Mouse (Mus musculus) liver, embryonic 12.5 days (tissue): ENCODE results near the gene Zfp784. TPM values are rescaled to one million over a fixed set of nuclear protein-coding genes. Genes with fewer than 3 reads are reported as not detected.
"Not testable (repeated sequence)": the region's sequence is repeated elsewhere in the genome, so short reads cannot be mapped to it uniquely, and the experiment has no call there.

ENCODE experiments used
- ATAC-seq: fragments of 200-750 bp; cut with Nextera tagmentation; 2 replicates; pipeline ENCODE4 v1.8.0; 2017; ENCODE audit warnings: moderate number of reproducible peaks, mild to moderate bottlenecking, moderate library complexity
- H3K27ac ChIP-seq: fragments of 300-500 bp; sonication (generic); 2 replicates; pipeline ENCODE4 v1.5.1; 2016; ENCODE audit warnings: mild to moderate bottlenecking
- H3K27me3 ChIP-seq: fragments of 300-500 bp; sonication (generic); replicated peaks from 2 replicates; pipeline ENCODE4 v1.6.1; 2016; ENCODE audit warnings: mild to moderate bottlenecking, moderate library complexity
- H3K36me3 ChIP-seq: fragments of 300-500 bp; sonication (generic); 2 replicates; pipeline ENCODE4 v1.6.1; 2016; ENCODE audit warnings: mild to moderate bottlenecking, moderate library complexity
- H3K4me1 ChIP-seq: fragments of 300-500 bp; sonication (generic); 2 replicates; pipeline ENCODE4 v1.6.1; 2016
- H3K4me2 ChIP-seq: fragments of 300-500 bp; sonication (generic); 2 replicates; pipeline ENCODE4 v1.6.1; 2016; ENCODE audit warnings: mild to moderate bottlenecking, moderate library complexity
- H3K4me3 ChIP-seq: fragments of 300-500 bp; sonication (generic); 2 replicates; pipeline ENCODE4 v1.5.1; 2016; ENCODE audit warnings: mild to moderate bottlenecking, moderate library complexity
- H3K9ac ChIP-seq: fragments of 300-500 bp; sonication (generic); 2 replicates; pipeline ENCODE4 v1.6.1; 2016; ENCODE audit warnings: mild to moderate bottlenecking, moderate library complexity
- H3K9me3 ChIP-seq: fragments of 300-500 bp; sonication (generic); replicated peaks from 2 replicates; pipeline ENCODE4 v1.6.1; 2016; ENCODE audit warnings: mild to moderate bottlenecking, moderate library complexity
- WGBS: fragments of 180-500 bp; shearing (Covaris S2); methylation state at CpG from one replicate; pipeline ENCODE4 v1.1.7; 2016; ENCODE audit not compliant: insufficient replicate concordance; 5-methylcytosine and 5-hydroxymethylcytosine counted together
- polyA plus RNA-seq: library from polyadenylated mRNA; unstranded; fragments of >200 nt; fragmentation: Nextera tagmentation; extraction: Ambion mirVana; gene quantifications from 2 replicates; pipeline ENCODE4 v1.2.1, GENCODE M21; 2016

Zfp784 gene
- polyA plus RNA-seq: 1.1 and 1.3 TPM in 2 replicates

DNA sequence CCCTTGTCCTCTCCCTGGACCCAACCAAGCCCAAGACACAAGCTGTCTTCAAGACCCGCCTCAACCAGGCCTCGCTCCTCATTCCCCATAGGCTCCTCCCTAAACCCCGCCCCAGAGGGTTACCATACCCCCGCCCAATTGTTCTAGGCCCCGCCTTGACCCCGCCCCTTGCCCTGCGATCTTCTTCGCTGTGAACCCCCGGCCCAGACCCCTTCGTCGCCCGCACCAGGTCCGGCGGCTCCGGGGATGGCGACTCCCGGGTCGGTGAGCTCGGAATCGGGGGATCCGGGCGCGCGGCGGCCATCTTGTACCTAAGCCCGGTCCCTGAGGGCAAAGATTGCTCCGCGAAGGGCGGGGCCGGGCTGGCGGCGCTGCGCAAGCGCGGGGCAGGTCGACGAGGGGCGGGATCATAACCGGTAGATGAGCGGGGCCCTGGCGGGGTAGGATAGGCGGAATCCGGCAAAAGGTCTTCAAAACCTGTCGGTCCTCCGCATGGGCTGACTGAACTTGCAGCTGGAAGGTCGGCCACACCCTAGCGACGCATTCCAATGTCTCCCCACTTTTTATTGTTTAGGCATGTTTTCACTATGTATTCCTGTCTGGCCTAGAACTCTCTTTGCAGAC lies at the start of gene Zfp784:
TSS of gene Zfp784 (minus strand) at position 338 of the 624 bp plus-strand sequence.
- peak within 1 kb of the TSS; percentile 72 for H3K4me2 ChIP-seq
- ATAC-seq: peak; percentile 97
- no peaks in the 10 kb centered on the region for H3K27me3 ChIP-seq
- H3K36me3 ChIP-seq: peaks cover 31% of the 10 kb centered on the region
- peaks cover 28% of the 10 kb centered on the region for H3K4me1 ChIP-seq
- no peaks in the 10 kb centered on the region for H3K9me3 ChIP-seq
- peak within 1 kb of the TSS; percentile 88 for H3K27ac ChIP-seq
- peak within 1 kb of the TSS; percentile 76 for H3K4me3 ChIP-seq
- H3K9ac ChIP-seq: peak within 1 kb of the TSS; percentile 77
- under 1% methylated on average over 48 of the region's 48 CpGs for WGBS

DNA sequence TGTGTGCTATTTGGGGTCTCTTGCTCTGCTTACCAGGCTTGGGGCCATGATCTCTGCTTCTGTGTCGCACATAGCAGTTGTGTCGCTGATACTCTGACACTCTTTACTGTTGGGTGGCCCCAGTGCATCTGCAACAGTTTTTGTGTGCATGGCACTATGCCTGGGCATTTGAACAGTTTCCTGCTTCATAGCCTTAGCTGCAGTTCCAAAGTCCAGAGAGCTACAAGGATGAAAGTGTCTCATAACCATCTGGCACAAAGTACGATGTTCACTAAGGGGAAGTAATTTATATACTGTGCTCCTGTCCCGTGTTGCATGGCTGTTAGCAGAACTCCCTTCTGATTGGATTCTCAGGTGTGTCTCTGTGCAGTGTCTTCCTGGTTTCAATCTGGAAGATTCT lies 49.6 kb upstream of the Zfp784 start:
- WGBS: 80% methylated on average over 4 of the region's 4 CpGs
- Histone ChIP-seq H3K36me3 (peaks cover 99% of the 10 kb centered on the region), H3K9me3 (no peaks in the 10 kb centered on the region), H3K4me1 (peaks cover 47% of the 10 kb centered on the region), H3K27me3 (no peaks in the 10 kb centered on the region), H3K4me3 (no peak overlapping the region), H3K27ac (no peak overlapping the region), H3K9ac (no peak overlapping the region), H3K4me2 (no peak overlapping the region)
- no peak for ATAC-seq

DNA sequence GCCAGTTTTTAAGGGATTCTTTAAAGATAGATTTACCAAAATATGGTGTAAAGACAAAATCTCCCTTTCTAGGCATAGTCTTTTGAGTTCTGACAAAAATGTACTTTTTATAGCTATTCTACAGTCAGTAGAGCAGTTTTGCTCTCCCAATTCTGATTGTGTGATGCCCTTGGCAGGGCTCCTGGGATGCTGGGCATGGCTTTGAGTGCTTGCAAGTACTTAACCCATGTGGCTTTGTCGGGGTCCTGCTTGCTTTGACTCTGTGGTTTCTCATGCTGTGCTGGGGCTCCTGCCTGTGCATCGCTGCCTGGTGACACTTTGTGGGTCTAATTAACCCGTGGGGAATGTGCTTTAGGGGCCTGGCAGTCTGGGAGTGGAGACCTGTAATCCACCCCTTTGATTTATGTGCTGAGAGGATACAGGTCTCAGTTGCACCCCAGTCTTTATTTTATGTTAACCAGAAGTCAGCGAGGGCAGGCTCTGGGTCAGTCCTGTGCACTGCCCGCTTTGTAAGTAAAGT lies 48.7 kb upstream of the Zfp784 start:
- peaks cover 98% of the 10 kb centered on the region for H3K36me3 ChIP-seq
- H3K27me3 ChIP-seq: no peaks in the 10 kb centered on the region
- H3K9ac ChIP-seq: no peak overlapping the region
- WGBS: 80% methylated on average over 5 of the region's 5 CpGs
- H3K4me1 ChIP-seq: peaks cover 56% of the 10 kb centered on the region
- H3K9me3 ChIP-seq: no peaks in the 10 kb centered on the region
- no peak overlapping the region for H3K4me2 ChIP-seq
- no peak overlapping the region for H3K27ac ChIP-seq
- ATAC-seq: no peak
- H3K4me3 ChIP-seq: no peak overlapping the region

DNA sequence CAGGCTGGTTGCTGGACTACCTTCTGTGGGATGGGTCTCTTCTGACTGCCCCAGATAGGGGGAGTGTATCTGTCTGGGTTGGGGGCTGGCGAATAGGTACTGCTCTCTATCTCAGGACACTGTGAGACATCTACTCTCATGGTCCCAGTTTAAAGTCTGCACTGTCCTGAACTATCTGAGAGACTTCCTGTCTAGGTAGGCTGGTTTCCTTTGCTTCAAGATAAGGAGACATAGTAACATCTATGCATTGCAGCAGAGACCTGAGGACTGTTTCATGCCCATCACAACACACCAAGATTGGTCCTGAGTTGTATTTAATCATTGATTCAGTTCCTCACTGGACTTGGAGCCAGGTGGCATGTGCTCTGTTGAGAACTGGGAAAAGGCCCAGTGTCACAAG lies 47.3 kb upstream of the Zfp784 start:
- H3K4me2 ChIP-seq: no peak overlapping the region
- H3K36me3 ChIP-seq: peaks cover 85% of the 10 kb centered on the region
- H3K9me3 ChIP-seq: no peaks in the 10 kb centered on the region
- no peak for ATAC-seq
- peaks cover 64% of the 10 kb centered on the region for H3K4me1 ChIP-seq
- H3K9ac ChIP-seq: no peak overlapping the region; the same call in 1 of the 2 replicates
- no peak overlapping the region for H3K4me3 ChIP-seq
- 28% methylated on average over 1 of the region's 1 CpGs for whole genome bisulfite sequencing
- H3K27ac ChIP-seq: no peak overlapping the region
- no peaks in the 10 kb centered on the region for H3K27me3 ChIP-seq

DNA sequence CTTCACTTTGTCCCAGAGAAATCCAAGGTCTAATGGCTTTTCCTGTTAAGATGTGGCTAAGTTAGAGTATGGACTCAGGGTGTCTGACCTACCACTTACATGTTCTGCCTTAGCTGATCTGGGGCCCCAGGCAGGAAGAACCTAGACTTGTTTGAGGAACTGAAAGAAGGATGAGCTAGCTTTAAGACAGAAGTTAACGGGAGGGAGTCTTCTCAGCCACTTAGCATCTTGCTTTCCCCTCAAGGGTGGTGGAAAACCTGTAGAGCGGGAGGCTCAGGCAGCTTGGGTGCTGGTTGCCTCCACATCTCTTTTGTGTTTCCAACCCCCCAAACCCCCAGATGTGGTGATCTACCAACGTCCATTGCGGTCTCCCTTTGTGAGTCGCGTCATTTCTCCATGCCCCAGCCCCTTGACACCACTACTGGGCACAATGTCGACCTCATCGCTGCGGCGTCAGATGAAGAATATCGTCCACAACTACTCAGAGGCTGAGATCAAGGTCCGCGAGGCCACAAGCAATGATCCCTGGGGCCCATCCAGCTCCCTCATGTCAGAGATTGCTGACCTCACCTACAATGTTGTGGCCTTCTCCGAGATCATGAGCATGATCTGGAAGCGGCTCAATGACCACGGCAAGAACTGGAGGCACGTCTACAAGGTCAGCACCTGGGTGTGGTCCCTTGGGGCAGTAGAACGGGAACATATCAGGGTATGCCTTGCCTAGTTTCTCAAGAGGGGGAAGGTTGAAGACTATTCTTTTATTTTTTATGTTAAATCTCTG lies 45.3 kb upstream of the Zfp784 start:
- 79% methylated on average over 18 of the region's 18 CpGs for WGBS
- 0 out of 2 replicates have a peak overlapping the region, but pooled peaks have one; percentile 2 for H3K4me3 ChIP-seq
- no peaks in the 10 kb centered on the region for H3K9me3 ChIP-seq
- H3K4me1 ChIP-seq: peaks cover 75% of the 10 kb centered on the region
- ATAC-seq: no peak
- H3K27me3 ChIP-seq: no peaks in the 10 kb centered on the region
- H3K9ac ChIP-seq: no peak overlapping the region
- H3K4me2 ChIP-seq: peak overlapping the region; percentile 87
- peaks cover 77% of the 10 kb centered on the region for H3K36me3 ChIP-seq
- peak overlapping the region; percentile 36; the same call in 1 of the 2 replicates for H3K27ac ChIP-seq

DNA sequence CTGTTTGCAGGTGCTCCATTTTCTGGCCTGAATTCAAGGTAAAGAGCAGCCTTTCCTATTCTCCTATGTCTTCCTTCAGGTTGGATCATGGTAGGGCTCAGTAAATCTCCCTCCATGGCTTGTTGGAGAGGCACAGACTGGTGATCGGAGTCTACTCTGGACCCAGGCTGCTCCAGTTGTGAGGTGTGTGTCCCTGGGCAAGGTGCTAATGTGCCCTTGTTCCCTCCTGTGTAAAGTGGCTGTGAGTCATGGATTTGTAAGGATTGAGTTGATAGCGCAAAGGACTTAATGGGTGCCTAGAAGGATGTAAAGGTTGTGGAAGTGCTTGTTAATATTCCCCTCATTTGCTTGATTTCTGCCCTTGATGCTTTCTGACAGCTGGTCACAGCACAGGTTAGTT lies 43.7 kb upstream of the Zfp784 start:
- H3K27me3 ChIP-seq: no peaks in the 10 kb centered on the region
- 89% methylated on average over 2 of the region's 2 CpGs for WGBS
- H3K9ac ChIP-seq: peak overlapping the region; percentile 98
- peak overlapping the region; percentile 99 for H3K4me3 ChIP-seq
- ATAC-seq: no peak
- H3K27ac ChIP-seq: peak overlapping the region; percentile 97
- H3K4me1 ChIP-seq: peaks cover 80% of the 10 kb centered on the region
- peaks cover 77% of the 10 kb centered on the region for H3K36me3 ChIP-seq
- no peaks in the 10 kb centered on the region for H3K9me3 ChIP-seq
- peak overlapping the region; percentile 87 for H3K4me2 ChIP-seq

DNA sequence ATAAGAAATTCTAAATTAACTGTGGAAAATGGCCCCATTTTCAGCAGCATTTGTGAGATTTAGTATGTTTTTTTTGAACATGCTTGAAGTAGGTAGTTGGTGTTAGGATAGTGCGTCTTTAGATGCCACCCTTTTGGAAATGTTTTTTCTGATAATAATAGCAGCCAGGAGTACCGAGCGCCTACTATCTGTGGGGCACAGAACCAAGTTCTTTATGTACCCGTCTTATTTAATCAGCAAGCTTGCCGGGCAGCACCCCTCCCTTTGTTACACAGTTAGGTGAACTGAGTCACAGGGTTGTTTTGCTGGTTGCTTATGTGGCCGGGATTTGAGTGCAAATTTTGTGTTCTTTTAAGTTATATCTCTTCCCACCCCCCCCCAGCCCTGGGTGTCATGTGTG lies 43.0 kb upstream of the Zfp784 start:
- peaks cover 80% of the 10 kb centered on the region for H3K4me1 ChIP-seq
- peak overlapping the region; percentile 97 for H3K27ac ChIP-seq
- 15% methylated on average over 6 of the region's 6 CpGs for WGBS
- H3K36me3 ChIP-seq: peaks cover 77% of the 10 kb centered on the region
- peak overlapping the region; percentile 87 for H3K4me2 ChIP-seq
- peak; percentile 56 for ATAC-seq
- H3K9ac ChIP-seq: peak overlapping the region; percentile 98
- no peaks in the 10 kb centered on the region for H3K9me3 ChIP-seq
- H3K27me3 ChIP-seq: no peaks in the 10 kb centered on the region
- peak overlapping the region; percentile 99 for H3K4me3 ChIP-seq

DNA sequence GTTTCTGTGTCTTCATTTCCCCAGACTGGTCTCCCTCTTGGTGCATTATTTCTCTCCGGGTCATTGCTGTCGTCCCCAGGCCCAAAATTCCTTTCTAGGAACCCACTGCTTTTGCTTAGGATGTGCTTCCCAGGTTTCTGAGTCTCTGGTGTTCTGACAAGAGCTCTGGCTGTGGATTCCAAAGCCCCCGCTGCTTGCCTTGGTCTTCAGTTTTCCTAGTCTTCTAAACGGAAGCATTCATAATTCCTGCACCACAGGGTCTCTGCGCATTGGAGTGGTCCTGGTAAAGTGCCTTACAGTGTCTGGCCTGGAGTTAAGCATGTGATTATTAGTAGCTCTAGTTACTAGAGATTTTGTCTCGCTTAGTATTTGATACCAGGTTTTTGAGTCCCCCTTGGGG lies 42.6 kb upstream of the Zfp784 start:
- Histone ChIP-seq H3K36me3 (peaks cover 76% of the 10 kb centered on the region), H3K27me3 (no peaks in the 10 kb centered on the region), H3K4me3 (peak overlapping the region; percentile 99), H3K27ac (peak overlapping the region; percentile 97), H3K9ac (peak overlapping the region; percentile 98), H3K9me3 (no peaks in the 10 kb centered on the region), H3K4me1 (peaks cover 80% of the 10 kb centered on the region), H3K4me2 (peak overlapping the region; percentile 87)
- ATAC-seq: no peak
- 10% methylated on average over 6 of the region's 6 CpGs for WGBS

DNA sequence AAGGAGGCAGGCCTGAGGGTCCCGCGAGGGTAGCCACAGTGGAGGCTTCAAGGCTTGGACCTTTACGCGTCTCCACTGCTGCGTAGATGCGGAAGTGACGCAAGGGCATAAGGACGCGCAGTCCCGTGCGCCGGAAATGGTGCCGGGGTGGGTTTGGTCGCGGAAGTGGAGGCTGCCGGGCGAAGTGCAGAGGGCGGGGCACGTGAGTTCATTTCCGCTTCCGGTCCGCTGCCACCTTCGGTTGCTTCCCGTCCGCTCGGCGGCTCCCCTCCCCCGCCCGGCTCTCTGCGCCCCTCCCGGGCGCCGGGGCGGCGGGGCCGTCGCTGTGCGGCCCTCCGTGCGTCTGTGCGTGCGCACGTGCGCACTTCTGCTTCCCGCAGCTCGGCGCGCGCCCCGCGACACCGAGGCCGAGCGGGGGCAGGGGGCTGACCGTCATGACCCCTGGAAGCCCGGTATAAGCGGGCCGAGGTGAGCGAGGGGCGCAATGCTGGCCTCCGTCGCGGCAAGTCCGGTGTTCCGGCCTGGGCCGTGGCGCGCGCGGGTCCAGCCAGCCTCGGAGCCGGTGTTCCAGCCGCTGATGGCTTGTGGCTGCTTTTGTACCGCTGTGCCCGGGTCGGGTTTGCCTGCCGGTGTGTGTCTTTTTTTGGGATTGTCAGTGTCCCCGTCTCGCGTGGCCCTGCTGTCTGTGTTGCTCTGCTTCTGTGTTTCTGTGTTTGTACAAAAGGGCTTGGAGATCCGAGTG lies 41.9 kb upstream of the Zfp784 start, which contains the start of gene Epn1:
TSS of gene Epn1 (plus strand) at position 226 of the 742 bp plus-strand sequence.
- Histone ChIP-seq H3K4me3 (peak within 1 kb of the TSS; percentile 99), H3K4me2 (peak within 1 kb of the TSS; percentile 87), H3K9ac (peak within 1 kb of the TSS; percentile 98), H3K27me3 (no peaks in the 10 kb centered on the region), H3K4me1 (peaks cover 80% of the 10 kb centered on the region), H3K36me3 (peaks cover 76% of the 10 kb centered on the region), H3K27ac (peak within 1 kb of the TSS; percentile 97), H3K9me3 (no peaks in the 10 kb centered on the region)
- WGBS: under 1% methylated on average over 80 of the region's 81 CpGs
- peak; percentile 88 for ATAC-seq

DNA sequence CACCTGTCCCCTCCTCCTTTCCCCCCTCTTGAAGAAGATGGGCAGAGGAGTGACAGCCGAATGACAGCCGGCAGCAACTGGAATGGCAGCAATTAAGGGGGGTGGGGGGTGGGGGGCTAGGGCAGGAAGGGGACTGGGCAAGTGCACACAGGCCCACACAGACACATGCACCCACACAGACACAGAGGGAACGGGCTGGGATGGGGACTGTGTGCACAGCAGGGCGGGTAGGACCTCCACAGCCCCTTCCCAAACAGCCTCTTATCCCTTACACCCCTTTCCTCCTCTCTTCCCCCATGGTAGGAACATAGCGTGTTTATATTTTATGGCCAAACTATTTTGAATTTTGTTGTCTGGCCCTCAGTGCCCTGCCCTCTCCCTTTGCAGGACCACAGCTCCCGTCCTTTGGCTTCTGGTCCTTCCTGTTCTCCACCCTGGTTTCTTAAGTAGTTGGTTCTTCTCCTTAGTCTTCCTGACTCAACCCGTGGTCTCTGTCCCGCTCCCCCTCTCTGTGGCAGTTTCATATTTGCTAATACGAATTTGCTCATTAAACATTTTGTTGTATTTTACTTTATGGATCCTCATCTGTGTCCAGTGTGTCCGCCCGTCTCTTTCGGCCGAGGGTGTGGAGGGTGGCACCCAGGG lies 41.2 kb upstream of the Zfp784 start:
- Histone ChIP-seq H3K4me2 (peak overlapping the region; percentile 87), H3K4me1 (peaks cover 80% of the 10 kb centered on the region), H3K4me3 (peak overlapping the region; percentile 99), H3K36me3 (peaks cover 76% of the 10 kb centered on the region), H3K9ac (peak overlapping the region; percentile 61; the same call in 1 of the 2 replicates), H3K27ac (peak overlapping the region; percentile 97)
- ATAC-seq, H3K27me3 ChIP-seq, H3K9me3 ChIP-seq: not testable (repeated sequence)
- 42% methylated on average over 9 of the region's 13 CpGs for WGBS

DNA sequence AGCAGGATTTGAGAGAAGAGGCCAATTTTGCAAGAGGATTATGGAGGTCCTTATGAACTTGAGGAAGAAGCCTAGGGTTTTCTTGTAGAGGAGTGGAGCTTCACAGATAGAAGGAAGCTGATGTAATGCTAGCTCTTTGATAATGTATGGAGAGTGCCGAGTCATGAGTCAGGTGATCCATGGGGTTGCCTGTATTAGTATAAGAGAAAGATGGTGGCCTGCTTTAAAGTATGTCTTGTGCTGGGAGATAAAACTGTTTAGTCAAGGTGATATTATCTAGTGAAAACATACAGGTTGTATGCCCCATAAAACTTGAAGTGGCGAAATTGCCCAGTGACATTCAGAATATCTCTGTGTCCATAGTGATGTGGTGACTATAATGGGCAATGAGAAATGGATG lies 38.7 kb upstream of the Zfp784 start:
- Histone ChIP-seq H3K27me3 (no peaks in the 10 kb centered on the region), H3K27ac (peak overlapping the region; percentile 90), H3K9me3 (no peaks in the 10 kb centered on the region), H3K9ac (peak overlapping the region; percentile 52; the same call in 1 of the 2 replicates), H3K4me3 (no peak overlapping the region), H3K4me1 (peaks cover 80% of the 10 kb centered on the region), H3K4me2 (peak overlapping the region; percentile 40), H3K36me3 (peaks cover 77% of the 10 kb centered on the region)
- WGBS: 48% methylated on average over 2 of the region's 2 CpGs
- ATAC-seq: peak; percentile 41
